In the genomic region with DNA sequence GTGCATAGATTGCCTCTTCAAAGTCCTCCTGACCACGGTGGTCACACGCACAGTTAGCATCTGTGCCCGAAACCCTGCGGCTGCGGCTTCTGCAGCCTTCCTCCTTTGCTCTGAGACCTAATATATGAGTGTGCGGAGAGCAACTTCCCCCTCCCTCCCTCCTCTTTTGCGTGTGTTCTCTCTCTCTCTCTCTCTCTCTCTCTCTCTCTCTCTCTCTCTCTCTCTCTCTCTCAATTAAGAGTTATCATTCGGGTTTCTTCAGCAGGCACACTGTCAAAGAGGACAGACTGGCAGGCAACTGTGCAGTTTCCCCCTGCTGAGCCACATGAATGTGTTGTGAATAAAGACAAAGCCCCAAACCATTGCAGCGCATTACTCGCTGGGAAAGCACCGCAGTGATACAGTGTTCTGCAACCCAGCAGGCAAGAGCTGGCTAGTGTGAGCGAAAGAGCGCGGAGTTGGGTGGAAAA, we compare ENCODE assay signal across 8 mouse cellular contexts.
DNase-seq lines count a peak whose midpoint lies in the region; ATAC-seq lines count a peak whose summit lies in the region.

No protein-coding gene starts in this region.

- H3K27me3 ChIP-seq in kidney, embryonic 15.5 days: no peaks in the 10 kb centered on the region; the same call in 1 of the 2 replicates
- H3K27me3 ChIP-seq in hindbrain, embryonic 11.5 days (ENCODE audit: control insufficient read depth, insufficient read depth, low read length): no peaks in the 10 kb centered on the region
- H3K27me3 ChIP-seq in limb, embryonic 10.5 days (ENCODE audit: low read depth, poor library complexity, severe bottlenecking): 0 out of 2 replicates have a peak, but pooled peaks cover 8% of the 10 kb centered on the region

- no peak for DNase-seq in kidney, adult 11 months
- DNase-seq in embryo, embryonic 11 days: peak; percentile 73
- DNase-seq in hindbrain, embryonic 11.5 days (ENCODE audit: low spot score): peak; percentile 70
- peak; percentile 45 for DNase-seq in limb, embryonic 10.5 days (ENCODE audit: low spot score)
- DNase-seq in retina, postnatal 7 days (ENCODE audit: low read depth, low spot score): peak; percentile 9
- no peak for DNase-seq in testis, postnatal 14 days (ENCODE audit: low spot score)
- no peak for DNase-seq in T-cell, adult 2 months (ENCODE audit: low spot score)

- H3K27ac ChIP-seq in kidney, embryonic 15.5 days: no peak overlapping the region
- no peak overlapping the region for H3K27ac ChIP-seq in hindbrain, embryonic 11.5 days (ENCODE audit: low read depth, low read length)
- H3K27ac ChIP-seq in limb, embryonic 10.5 days: peak overlapping the region; percentile 66

- ATAC-seq in kidney, embryonic 15.5 days (replicated peaks; ENCODE audit: low FRiP score): peak; percentile 74
- peak; percentile 95 for ATAC-seq in hindbrain, embryonic 11.5 days (ENCODE audit: low FRiP score)

- WGBS in kidney, embryonic 15.5 days: 5% methylated on average over 14 of the region's 14 CpGs
- under 1% methylated on average over 14 of the region's 14 CpGs for WGBS in hindbrain, embryonic 11.5 days
- WGBS in limb, embryonic 10.5 days: 7% methylated on average over 14 of the region's 14 CpGs

- no peaks in the 10 kb centered on the region for H3K36me3 ChIP-seq in kidney, embryonic 15.5 days
- H3K36me3 ChIP-seq in hindbrain, embryonic 11.5 days (ENCODE audit: control insufficient read depth, insufficient read depth, low read length): no peaks in the 10 kb centered on the region
- H3K36me3 ChIP-seq in limb, embryonic 10.5 days: no peaks in the 10 kb centered on the region

- peak overlapping the region; percentile 56 for H3K4me2 ChIP-seq in kidney, embryonic 15.5 days
- peak overlapping the region; percentile 37 for H3K4me2 ChIP-seq in hindbrain, embryonic 11.5 days (replicated peaks; ENCODE audit: low read depth, low read length)

- no peaks in the 10 kb centered on the region for H3K9me3 ChIP-seq in kidney, embryonic 15.5 days (replicated peaks)
- H3K9me3 ChIP-seq in hindbrain, embryonic 11.5 days (ENCODE audit: control insufficient read depth, low read length): no peaks in the 10 kb centered on the region
- no peaks in the 10 kb centered on the region for H3K9me3 ChIP-seq in limb, embryonic 10.5 days (replicated peaks)

- H3K9ac ChIP-seq in kidney, embryonic 15.5 days: no peak overlapping the region
- peak overlapping the region; percentile 29; the same call in 1 of the 2 replicates for H3K9ac ChIP-seq in hindbrain, embryonic 11.5 days (ENCODE audit: low read depth, low read length)

- H3K4me1 ChIP-seq in kidney, embryonic 15.5 days: no peaks in the 10 kb centered on the region
- H3K4me1 ChIP-seq in hindbrain, embryonic 11.5 days (replicated peaks; ENCODE audit: control insufficient read depth, insufficient read depth, low read length): no peaks in the 10 kb centered on the region
- H3K4me1 ChIP-seq in limb, embryonic 10.5 days: 0 out of 2 replicates have a peak, but pooled peaks cover 7% of the 10 kb centered on the region

- peak overlapping the region; percentile 28 for H3K4me3 ChIP-seq in kidney, embryonic 15.5 days (replicated peaks)
- peak overlapping the region; percentile 22 for H3K4me3 ChIP-seq in hindbrain, embryonic 11.5 days (ENCODE audit: low read depth, low read length)
- peak overlapping the region; percentile 48 for H3K4me3 ChIP-seq in limb, embryonic 10.5 days

Comparison
In these comparisons a context has a peak if more than half of its experiments do, and no peak if none do; other contexts are left out.
1. DNase-seq: peak in embryo, embryonic 11 days (single experiment), hindbrain, embryonic 11.5 days (single experiment), limb, embryonic 10.5 days (single experiment) and retina, postnatal 7 days (single experiment); none in kidney, adult 11 months (single experiment), testis, postnatal 14 days (single experiment) and T-cell, adult 2 months (single experiment).
2. Peak in every context shown above with its lines, with median percentiles within 50 percentile points of each other: H3K4me3 ChIP-seq.